Mouse (Mus musculus): ENCODE data around the gene Gm17334. TPM values are rescaled to one million over a fixed set of nuclear protein-coding genes. Genes with fewer than 3 reads are reported as not detected.

Gm17334 gene
- polyA plus RNA-seq, 1 experiment from 2014 or later, result 0.19 TPM

DNA sequence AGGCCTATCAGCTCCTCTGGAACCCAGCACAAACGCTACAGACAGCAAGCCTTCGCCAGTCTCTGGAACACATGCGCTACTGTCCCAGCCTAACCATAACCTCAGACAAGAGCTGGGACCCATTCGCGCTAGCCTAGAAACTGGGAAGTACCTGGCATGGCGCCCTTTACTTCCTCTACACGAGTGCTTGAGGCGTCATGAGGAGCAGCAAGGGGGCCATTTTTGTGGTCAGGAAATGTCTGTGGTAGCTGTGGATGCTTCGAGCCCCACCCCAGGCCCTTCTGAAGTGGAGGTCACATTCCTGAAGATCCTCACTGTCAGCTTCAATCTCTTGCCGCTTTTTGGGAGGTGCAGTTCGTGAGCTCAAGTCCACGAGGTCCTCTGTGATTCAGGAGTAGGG, 30.1 kb upstream of the Gm17334 start:
- no peak for ATAC-seq (ENCODE audit: low read depth)
- WGBS (ENCODE audit: insufficient replicate concordance), result 37% methylated on average over 12 of the region's 12 CpGs
- Histone ChIP-seq H3K9me3 (replicated peaks; ENCODE audit: control insufficient read depth, low read length) (no peaks in the 10 kb centered on the region), H3K27ac (ENCODE audit: low read length) (no peak overlapping the region), H3K27me3 (ENCODE audit: control insufficient read depth, insufficient read depth, low read depth, low read length) (no peaks in the 10 kb centered on the region), H3K4me2 (ENCODE audit: low read depth, low read length) (no peak overlapping the region), H3K4me1 (ENCODE audit: control insufficient read depth, low read depth, low read length) (peaks cover 4% of the 10 kb centered on the region), H3K36me3 (ENCODE audit: control insufficient read depth, insufficient read depth) (no peaks in the 10 kb centered on the region), H3K4me3 (ENCODE audit: low read depth, low read length) (no peak overlapping the region), H3K9ac (ENCODE audit: low read depth, low read length) (no peak overlapping the region)

DNA sequence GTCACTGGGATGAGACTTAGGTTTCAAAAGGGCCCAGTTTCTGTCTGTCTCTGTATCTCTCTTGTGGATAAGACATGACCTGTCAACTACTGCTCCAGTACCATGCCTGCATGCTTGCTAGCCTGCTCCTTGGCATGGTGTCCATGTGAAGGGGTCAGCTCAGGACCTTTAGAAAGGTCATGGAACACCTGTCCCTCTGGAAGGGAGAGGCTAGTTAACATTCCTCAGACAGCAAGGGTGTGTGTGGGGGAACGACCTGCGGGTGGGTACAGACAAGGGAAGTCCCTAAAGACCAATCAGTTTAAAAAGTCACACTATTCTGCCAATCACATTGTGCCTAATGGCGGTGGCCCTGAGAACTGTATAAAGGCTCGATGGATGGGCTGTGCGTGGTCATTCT, 28.0 kb upstream of the Gm17334 start:
- no peak overlapping the region for H3K9ac ChIP-seq (ENCODE audit: low read depth, low read length)
- WGBS (ENCODE audit: insufficient replicate concordance), result 73% methylated on average over 5 of the region's 5 CpGs
- no peak overlapping the region for H3K4me3 ChIP-seq (ENCODE audit: low read depth, low read length)
- no peak overlapping the region for H3K27ac ChIP-seq (ENCODE audit: low read length)
- no peaks in the 10 kb centered on the region for H3K36me3 ChIP-seq (ENCODE audit: control insufficient read depth, insufficient read depth)
- H3K9me3 ChIP-seq (replicated peaks; ENCODE audit: control insufficient read depth, low read length), result no peaks in the 10 kb centered on the region
- ATAC-seq (ENCODE audit: low read depth), result no peak
- no peak overlapping the region for H3K4me2 ChIP-seq (ENCODE audit: low read depth, low read length)
- peaks cover 10% of the 10 kb centered on the region for H3K4me1 ChIP-seq (ENCODE audit: control insufficient read depth, low read depth, low read length)
- H3K27me3 ChIP-seq (ENCODE audit: control insufficient read depth, insufficient read depth, low read depth, low read length), result no peaks in the 10 kb centered on the region

DNA sequence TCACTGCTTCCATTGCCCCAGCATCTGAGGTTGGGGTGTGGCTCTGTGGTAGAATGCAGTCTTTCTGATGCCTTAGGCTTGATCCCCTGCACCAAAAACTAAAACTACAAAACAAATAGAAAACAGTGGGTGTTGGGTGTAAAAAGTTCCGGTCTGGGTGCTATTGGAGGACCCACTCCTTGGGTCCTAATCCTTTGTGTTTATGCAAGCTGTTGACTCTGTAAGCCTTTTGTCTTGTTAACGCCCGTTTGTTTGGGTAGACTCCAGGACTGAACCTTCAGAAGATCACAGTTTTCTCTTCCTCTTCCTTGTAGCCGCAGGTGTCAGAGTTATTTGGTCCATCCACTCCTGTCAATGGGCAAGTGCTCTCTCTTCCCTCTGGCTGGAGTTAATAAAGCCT, 27.0 kb upstream of the Gm17334 start:
- no peaks in the 10 kb centered on the region for H3K9me3 ChIP-seq (replicated peaks; ENCODE audit: control insufficient read depth, low read length)
- no peaks in the 10 kb centered on the region for H3K36me3 ChIP-seq (ENCODE audit: control insufficient read depth, insufficient read depth)
- peaks cover 14% of the 10 kb centered on the region for H3K4me1 ChIP-seq (ENCODE audit: control insufficient read depth, low read depth, low read length)
- no peak overlapping the region for H3K4me3 ChIP-seq (ENCODE audit: low read depth, low read length)
- no peaks in the 10 kb centered on the region for H3K27me3 ChIP-seq (ENCODE audit: control insufficient read depth, insufficient read depth, low read depth, low read length)
- no peak overlapping the region for H3K9ac ChIP-seq (ENCODE audit: low read depth, low read length)
- WGBS (ENCODE audit: insufficient replicate concordance), result 53% methylated on average over 4 of the region's 4 CpGs
- H3K4me2 ChIP-seq (ENCODE audit: low read depth, low read length), result no peak overlapping the region
- no peak overlapping the region for H3K27ac ChIP-seq (ENCODE audit: low read length)
- ATAC-seq (ENCODE audit: low read depth), result no peak

DNA sequence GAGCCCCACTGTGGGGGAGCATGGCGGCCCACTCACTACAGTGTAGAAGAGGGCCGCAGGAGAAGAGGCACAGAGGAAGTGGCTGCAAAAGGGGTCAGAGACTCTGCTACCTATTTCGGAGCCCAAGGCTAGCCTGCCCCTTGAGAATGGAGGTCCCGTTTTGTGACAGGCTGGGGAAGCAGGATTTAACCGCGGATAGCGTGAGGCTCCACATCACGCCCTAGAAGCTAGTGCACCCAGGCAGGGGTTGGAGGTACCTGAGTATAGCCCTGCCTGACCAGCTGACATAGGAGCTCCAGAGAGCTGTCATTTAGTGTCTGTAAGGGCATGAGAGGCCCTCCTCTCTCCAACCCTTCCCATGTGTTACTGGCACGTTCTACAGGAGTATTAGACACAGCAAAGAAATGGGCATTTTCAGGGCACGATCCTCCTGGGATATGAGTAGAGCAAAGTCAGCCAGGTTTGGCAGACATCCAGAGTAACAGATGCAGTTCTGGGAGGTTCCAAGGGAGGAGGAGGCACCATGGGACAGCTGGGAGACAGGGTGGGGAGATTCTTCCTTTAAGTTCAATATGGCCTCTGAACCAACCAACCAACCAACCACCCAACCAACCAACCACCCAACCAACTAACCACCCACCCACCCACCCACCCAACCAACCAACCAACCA, 25.2 kb upstream of the Gm17334 start:
- H3K27ac ChIP-seq (ENCODE audit: low read length), result no peak overlapping the region
- no peak for ATAC-seq (ENCODE audit: low read depth)
- whole genome bisulfite sequencing (ENCODE audit: insufficient replicate concordance), result 72% methylated on average over 10 of the region's 10 CpGs

DNA sequence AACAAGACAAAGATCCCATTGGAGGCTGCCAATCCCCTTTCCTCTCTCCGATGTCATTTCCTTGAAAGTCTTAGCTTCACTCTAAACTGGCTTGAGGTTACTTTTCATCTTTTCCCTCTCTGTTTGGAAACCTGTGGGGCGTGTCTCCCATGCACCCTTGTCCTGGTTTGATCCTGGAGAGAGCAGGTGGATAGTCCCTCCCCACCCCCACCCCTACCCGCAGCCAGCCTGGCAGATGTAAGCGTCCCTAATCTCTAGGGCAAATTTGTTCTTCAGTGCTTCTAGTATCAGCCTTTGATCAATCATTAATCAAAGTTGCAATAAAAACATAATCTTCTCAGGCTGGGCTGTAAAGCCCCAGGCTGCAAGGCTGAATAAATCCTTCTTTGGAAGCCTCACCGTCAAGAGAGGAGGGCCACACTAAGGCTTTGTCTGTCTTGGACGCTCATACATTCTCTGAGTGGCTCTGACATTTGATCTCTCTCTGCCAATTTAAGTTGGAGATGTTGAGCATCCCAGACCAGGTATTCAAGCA, 24.5 kb upstream of the Gm17334 start:
- 53% methylated on average over 6 of the region's 6 CpGs for WGBS (ENCODE audit: insufficient replicate concordance)
- Histone ChIP-seq H3K27ac (ENCODE audit: low read length) (no peak overlapping the region), H3K4me1 (ENCODE audit: control insufficient read depth, low read depth, low read length) (peaks cover 24% of the 10 kb centered on the region), H3K9me3 (replicated peaks; ENCODE audit: control insufficient read depth, low read length) (no peaks in the 10 kb centered on the region), H3K36me3 (ENCODE audit: control insufficient read depth, insufficient read depth) (no peaks in the 10 kb centered on the region), H3K27me3 (ENCODE audit: control insufficient read depth, insufficient read depth, low read depth, low read length) (no peaks in the 10 kb centered on the region), H3K4me2 (ENCODE audit: low read depth, low read length) (no peak overlapping the region), H3K9ac (ENCODE audit: low read depth, low read length) (no peak overlapping the region), H3K4me3 (ENCODE audit: low read depth, low read length) (no peak overlapping the region)
- no peak for ATAC-seq (ENCODE audit: low read depth)

More for the DNA sequence above, 25.2 kb upstream of the Gm17334 start:
- no peak overlapping the region for H3K4me3 ChIP-seq (ENCODE audit: low read depth, low read length)
- no peak overlapping the region for H3K9ac ChIP-seq (ENCODE audit: low read depth, low read length)
- no peaks in the 10 kb centered on the region for H3K36me3 ChIP-seq (ENCODE audit: control insufficient read depth, insufficient read depth)
- H3K4me1 ChIP-seq (ENCODE audit: control insufficient read depth, low read depth, low read length), result peaks cover 24% of the 10 kb centered on the region
- H3K4me2 ChIP-seq (ENCODE audit: low read depth, low read length), result no peak overlapping the region
- H3K9me3 ChIP-seq (replicated peaks; ENCODE audit: control insufficient read depth, low read length), result no peaks in the 10 kb centered on the region
- no peaks in the 10 kb centered on the region for H3K27me3 ChIP-seq (ENCODE audit: control insufficient read depth, insufficient read depth, low read depth, low read length)

DNA sequence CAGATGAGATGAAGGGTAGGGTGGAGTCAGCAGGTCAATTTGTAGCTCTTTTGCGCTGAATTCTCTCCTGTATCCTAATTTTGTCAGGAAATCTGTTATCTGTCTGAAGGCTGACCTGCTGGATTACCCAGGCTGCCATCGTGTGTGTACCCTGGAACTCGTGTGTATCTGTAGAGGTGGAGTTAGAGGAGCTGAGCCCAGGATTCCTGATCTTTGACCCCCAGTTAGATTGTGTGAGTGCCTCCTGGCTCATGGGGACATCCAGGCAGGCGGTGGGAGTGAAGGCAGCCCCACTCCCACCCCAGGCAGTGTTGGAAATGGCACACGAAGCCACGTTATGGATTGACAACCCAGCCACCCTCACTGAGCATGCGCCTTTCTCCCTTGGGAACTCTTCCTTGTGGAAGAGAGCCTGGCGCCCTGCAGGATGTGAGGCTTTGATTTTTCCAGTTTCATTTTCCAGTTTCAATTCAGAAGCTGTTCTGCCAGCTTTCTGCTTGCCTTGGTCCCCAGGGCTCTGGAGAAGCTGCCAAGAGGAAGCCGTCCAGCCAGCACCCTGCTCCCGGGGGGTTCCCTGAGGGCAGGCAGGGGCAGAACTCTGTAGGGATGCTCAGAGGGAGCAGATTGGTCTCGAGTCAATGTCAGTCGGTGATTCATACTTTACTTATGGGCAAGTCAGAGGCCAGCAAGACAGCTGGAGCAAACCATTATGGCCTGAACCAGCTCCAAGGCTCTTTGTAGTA, 23.6 kb upstream of the Gm17334 start:
- peaks cover 24% of the 10 kb centered on the region for H3K4me1 ChIP-seq (ENCODE audit: control insufficient read depth, low read depth, low read length)
- no peak overlapping the region for H3K4me3 ChIP-seq (ENCODE audit: low read depth, low read length)
- H3K4me2 ChIP-seq (ENCODE audit: low read depth, low read length), result no peak overlapping the region; the same call in 1 of the 2 replicates
- peak; percentile 62 for ATAC-seq (ENCODE audit: low read depth)
- H3K27me3 ChIP-seq (ENCODE audit: control insufficient read depth, insufficient read depth, low read depth, low read length), result no peaks in the 10 kb centered on the region
- no peaks in the 10 kb centered on the region for H3K36me3 ChIP-seq (ENCODE audit: control insufficient read depth, insufficient read depth)
- no peak overlapping the region for H3K9ac ChIP-seq (ENCODE audit: low read depth, low read length)
- H3K27ac ChIP-seq (ENCODE audit: low read length), result peak overlapping the region; percentile 93
- no peaks in the 10 kb centered on the region for H3K9me3 ChIP-seq (replicated peaks; ENCODE audit: control insufficient read depth, low read length)
- WGBS (ENCODE audit: insufficient replicate concordance), result 45% methylated on average over 12 of the region's 12 CpGs

DNA sequence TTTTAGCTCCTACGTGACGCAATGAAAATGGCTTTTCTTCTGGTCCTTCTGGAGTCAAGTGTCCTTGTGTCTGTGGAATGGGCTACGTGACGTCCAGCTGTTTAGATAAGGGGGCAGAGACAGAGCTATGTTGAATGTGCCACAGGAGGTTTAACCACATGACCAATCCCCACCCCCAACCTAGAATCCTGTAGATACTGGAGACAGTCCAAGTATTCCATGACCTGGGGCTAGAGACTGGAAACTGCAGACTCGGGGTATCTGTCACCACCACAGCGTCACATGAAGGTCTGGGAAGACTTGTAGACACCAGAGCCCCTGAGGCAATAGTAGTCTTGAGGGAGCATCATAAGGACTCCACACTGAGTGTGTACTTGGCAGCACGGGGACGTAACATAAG, 22.8 kb upstream of the Gm17334 start:
- peak; percentile 54 for ATAC-seq (ENCODE audit: low read depth)
- H3K9ac ChIP-seq (ENCODE audit: low read depth, low read length), result no peak overlapping the region

DNA sequence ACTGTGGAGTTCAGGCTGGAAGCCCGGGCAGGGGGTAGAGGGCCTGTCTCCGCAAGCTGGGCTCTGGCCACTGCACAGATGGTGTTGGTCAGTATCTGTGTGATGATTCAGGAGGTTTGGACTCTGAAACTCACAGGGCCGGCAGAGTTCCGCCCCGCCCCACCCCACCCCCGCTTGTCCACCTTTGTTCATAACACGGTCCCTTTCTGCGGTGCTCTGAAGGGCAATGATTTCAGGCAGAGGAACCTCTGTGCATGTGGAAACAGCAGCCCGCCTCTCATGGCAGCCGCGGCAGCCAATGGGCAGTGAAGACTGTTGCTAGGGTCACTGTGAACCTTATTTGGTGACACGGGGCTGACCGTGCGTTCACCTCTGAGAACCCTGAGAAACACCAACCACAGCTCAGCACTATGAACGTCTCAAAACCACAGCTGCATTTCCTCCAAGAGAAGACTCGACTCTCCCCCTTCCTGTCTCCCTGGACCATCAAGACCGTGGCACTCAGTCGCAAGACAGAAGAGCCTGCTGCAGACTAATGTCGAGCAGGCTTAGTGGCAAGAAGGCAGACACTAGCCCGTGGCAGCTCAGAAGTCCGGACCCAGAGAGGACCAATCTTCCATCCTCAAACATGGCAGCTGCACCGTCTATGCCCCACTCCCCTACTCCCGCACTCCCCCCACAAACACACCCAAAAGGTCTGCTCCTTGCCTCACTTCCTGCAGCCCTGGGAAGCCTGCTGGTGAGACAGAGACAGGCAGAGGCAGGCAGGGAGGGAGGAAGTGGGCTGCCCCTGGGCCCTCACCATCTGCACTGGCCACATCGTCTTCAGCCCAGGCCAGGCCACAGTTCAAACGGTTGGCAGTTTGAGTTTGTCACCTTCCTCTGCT, 21.9 kb upstream of the Gm17334 start:
- H3K36me3 ChIP-seq (ENCODE audit: control insufficient read depth, insufficient read depth), result no peaks in the 10 kb centered on the region
- peak overlapping the region; percentile 18 for H3K4me3 ChIP-seq (ENCODE audit: low read depth, low read length)

More for the DNA sequence above, 22.8 kb upstream of the Gm17334 start:
- Histone ChIP-seq H3K4me3 (ENCODE audit: low read depth, low read length) (no peak overlapping the region), H3K4me1 (ENCODE audit: control insufficient read depth, low read depth, low read length) (peaks cover 24% of the 10 kb centered on the region), H3K27me3 (ENCODE audit: control insufficient read depth, insufficient read depth, low read depth, low read length) (no peaks in the 10 kb centered on the region), H3K4me2 (ENCODE audit: low read depth, low read length) (no peak overlapping the region), H3K36me3 (ENCODE audit: control insufficient read depth, insufficient read depth) (no peaks in the 10 kb centered on the region), H3K9me3 (replicated peaks; ENCODE audit: control insufficient read depth, low read length) (no peaks in the 10 kb centered on the region), H3K27ac (ENCODE audit: low read length) (peak overlapping the region; percentile 93)
- 41% methylated on average over 8 of the region's 8 CpGs for WGBS (ENCODE audit: insufficient replicate concordance)

More for the DNA sequence above, 21.9 kb upstream of the Gm17334 start:
- peak overlapping the region; percentile 93 for H3K27ac ChIP-seq (ENCODE audit: low read length)
- H3K9ac ChIP-seq (ENCODE audit: low read depth, low read length), result 0 out of 2 replicates have a peak overlapping the region, but pooled peaks have one; percentile 12
- no peaks in the 10 kb centered on the region for H3K9me3 ChIP-seq (replicated peaks; ENCODE audit: control insufficient read depth, low read length)
- peaks cover 24% of the 10 kb centered on the region for H3K4me1 ChIP-seq (ENCODE audit: control insufficient read depth, low read depth, low read length)
- H3K27me3 ChIP-seq (ENCODE audit: control insufficient read depth, insufficient read depth, low read depth, low read length), result no peaks in the 10 kb centered on the region
- peak; percentile 78 for ATAC-seq (ENCODE audit: low read depth)
- peak overlapping the region; percentile 41; the same call in 1 of the 2 replicates for H3K4me2 ChIP-seq (ENCODE audit: low read depth, low read length)
- 6% methylated on average over 25 of the region's 25 CpGs for WGBS (ENCODE audit: insufficient replicate concordance)

Data from liver, embryonic 16.5 days (tissue).